Mouse (Mus musculus) heart, adult 2 months (tissue): ENCODE results near the gene Thegl. TPM values are rescaled to one million over a fixed set of nuclear protein-coding genes. Genes with fewer than 3 reads are reported as not detected.
"Not testable (repeated sequence)": the region's sequence is repeated elsewhere in the genome, so short reads cannot be mapped to it uniquely, and the experiment has no call there.

Experiments used
- DNase-seq, 2 experiments: peaks; one replicate each; pipeline ENCODE4 v3.0.0; 2021
- H3K27ac ChIP-seq: fragments of 200-600 bp; 2 replicates; pipeline ENCODE4 v1.8.1; 2022
- H3K27me3 ChIP-seq: fragments of 200-500 bp; 2 replicates; pipeline ENCODE4 v1.6.1; 2012; ENCODE audit warnings: mild to moderate bottlenecking, low read length, inconsistent platforms, mixed read lengths; ENCODE audit not compliant: control insufficient read depth, insufficient read depth
- H3K36me3 ChIP-seq: fragments of 200-500 bp; 2 replicates; pipeline ENCODE4 v1.6.1; 2012; ENCODE audit warnings: low read length, inconsistent platforms; ENCODE audit not compliant: control insufficient read depth, insufficient read depth
- H3K4me1 ChIP-seq: fragments of 200-500 bp; 2 replicates; pipeline ENCODE4 v1.6.1; 2011; ENCODE audit warnings: low read length; ENCODE audit not compliant: control insufficient read depth, insufficient read depth
- H3K4me3 ChIP-seq: fragments of 200-600 bp; 2 replicates; pipeline ENCODE4 v1.8.1; 2022
- H3K79me2 ChIP-seq: fragments of 200-500 bp; replicated peaks from 2 replicates; pipeline ENCODE4 v1.6.1; 2012; ENCODE audit warnings: mild to moderate bottlenecking, inconsistent platforms, low read length, moderate library complexity, mixed read lengths; ENCODE audit not compliant: control insufficient read depth, insufficient read depth
- H3K9ac ChIP-seq: fragments of 200-500 bp; 2 replicates; pipeline ENCODE4 v1.6.1; 2012; ENCODE audit warnings: low read depth, mild to moderate bottlenecking, control low read depth, inconsistent platforms, low read length, mixed read lengths
- CTCF ChIP-seq: fragments of 200-600 bp; IDR thresholded peaks from 2 replicates; pipeline ENCODE4 v1.8.1; 2022; ENCODE audit warnings: antibody characterized with exemption, mild to moderate bottlenecking, moderate library complexity
- EP300 ChIP-seq: fragments of 200-500 bp; IDR thresholded peaks from 2 replicates; pipeline ENCODE4 v1.6.1; 2011; ENCODE audit warnings: low read depth, low read length, control low read depth; ENCODE audit not compliant: insufficient read depth
- POLR2A ChIP-seq: fragments of 200-500 bp; IDR thresholded peaks from 2 replicates; pipeline ENCODE4 v1.6.1; 2011; ENCODE audit warnings: mild to moderate bottlenecking, low read depth, low read length, control low read depth; ENCODE audit not compliant: insufficient read depth
- WGBS: fragments of 180-500 bp; shearing (Covaris S2); methylation state at CpG from one replicate; pipeline ENCODE4 v1.1.7; 2018; 5-methylcytosine and 5-hydroxymethylcytosine counted together
- intact Hi-C: fragments of 180-260 bp; cut with DNase I; formaldehyde crosslinking; loops from one replicate; pipeline ENCODE4 v1.15.1; 2025
- long read RNA-seq: library from polyadenylated mRNA; stranded (forward); transcript quantifications from one replicate; pipeline ENCODE4 v2.0.0, GENCODE M21; 2021
- polyA plus RNA-seq: library from polyadenylated mRNA; depleted of rRNA; stranded (reverse); fragments of >200 nt; gene quantifications from 2 replicates; pipeline ENCODE4 v1.2.3, GENCODE M21; 2012; rRNA removed
- total RNA-seq, 2 experiments: library from RNA; stranded (reverse); gene quantifications; 2 replicates each; pipeline ENCODE4 v1.2.3; 2021

The Thegl gene
- total RNA-seq (not detected), polyA plus RNA-seq (0.25 TPM in 1 of 2 replicates, not detected in the other)
- long read RNA-seq: 0 reads

- no peaks in the 10 kb centered on the region; the same call in 1 of the 2 replicates for H3K4me1 ChIP-seq
- WGBS: 15% methylated on average over 57 of the region's 57 CpGs
- H3K36me3 ChIP-seq: no peaks in the 10 kb centered on the region
- no peak within 1 kb of the TSS for H3K27ac ChIP-seq
- 0 out of 2 replicates have a peak within 1 kb of the TSS, but pooled peaks have one; percentile 2 for H3K9ac ChIP-seq
- TF ChIP-seq EP300 (no peak), POLR2A (no peak), CTCF (no peak)
- intact Hi-C loops: no loop called here
- no peaks in the 10 kb centered on the region for H3K27me3 ChIP-seq
- H3K79me2 ChIP-seq: no peaks in the 10 kb centered on the region
- peak; percentile 75 to 78 for DNase-seq
- H3K4me3 ChIP-seq: peak within 1 kb of the TSS; percentile 51
Measured at GRCm38 (mm10) chr5:77015544-77016482, at the start of gene Thegl. TSS of gene Thegl (plus strand) at chr5:77016023.

- no peak overlapping the region for H3K27ac ChIP-seq
- 48% methylated on average over 5 of the region's 5 CpGs for WGBS
Measured at GRCm38 (mm10) chr5:76969250-76969649, 46.6 kb upstream of the Thegl start.

GRCm38 (mm10) chr5:76971115-76971514 is 44.7 kb upstream of the Thegl start:
- 78% methylated on average over 1 of the region's 1 CpGs for WGBS
- DNase-seq, H3K36me3 ChIP-seq, H3K4me1 ChIP-seq, H3K79me2 ChIP-seq, intact Hi-C loops, H3K27ac ChIP-seq, H3K4me3 ChIP-seq, H3K9ac ChIP-seq, H3K27me3 ChIP-seq: not testable (repeated sequence)

More at GRCm38 (mm10) chr5:76969250-76969649, 46.6 kb upstream of the Thegl start:
- Histone ChIP-seq H3K36me3 (peaks cover 6% of the 10 kb centered on the region), H3K9ac (no peak overlapping the region), H3K4me1 (peaks cover 3% of the 10 kb centered on the region), H3K4me3 (no peak overlapping the region), H3K27me3 (no peaks in the 10 kb centered on the region), H3K79me2 (no peaks in the 10 kb centered on the region; the same call in 1 of the 2 replicates)
- DNase-seq: no peak
- intact Hi-C loops: no loop called here
- no peak for TF ChIP-seq CTCF
- no peak for TF ChIP-seq POLR2A
- no peak for TF ChIP-seq EP300

GRCm38 (mm10) chr5:76973488-76973887 is 42.3 kb upstream of the Thegl start:
- no peak overlapping the region; the same call in 1 of the 2 replicates for H3K9ac ChIP-seq
- H3K36me3 ChIP-seq: peaks cover 7% of the 10 kb centered on the region
- TF ChIP-seq CTCF (no peak), EP300 (no peak), POLR2A (no peak)
- intact Hi-C loops: no loop called here
- H3K27ac ChIP-seq: no peak overlapping the region
- H3K79me2 ChIP-seq: no peaks in the 10 kb centered on the region; the same call in 1 of the 2 replicates
- peak overlapping the region; percentile 100; the same call in 1 of the 2 replicates for H3K4me3 ChIP-seq
- H3K4me1 ChIP-seq: peaks cover 5% of the 10 kb centered on the region
- no peaks in the 10 kb centered on the region for H3K27me3 ChIP-seq
- WGBS: 46% methylated on average over 3 of the region's 3 CpGs
- DNase-seq: no peak

GRCm38 (mm10) chr5:76974207-76974553 is 41.6 kb upstream of the Thegl start:
- no peak for DNase-seq
- TF ChIP-seq EP300 (no peak), CTCF (no peak), POLR2A (no peak)
- intact Hi-C loops: loop anchor here (1.0 to 2.0 kb wide), 2 partner anchors 23 to 69 kb away; partner anchors contain the start of genes Aasdh, Paics and Ppat
- Histone ChIP-seq H3K36me3 (peaks cover 7% of the 10 kb centered on the region), H3K9ac (peak overlapping the region; percentile 70), H3K27me3 (no peaks in the 10 kb centered on the region), H3K4me3 (peak overlapping the region; percentile 100), H3K27ac (peak overlapping the region; percentile 96), H3K79me2 (no peaks in the 10 kb centered on the region; the same call in 1 of the 2 replicates), H3K4me1 (peaks cover 5% of the 10 kb centered on the region)
- WGBS: 1% methylated on average over 17 of the region's 17 CpGs
